Mouse (Mus musculus): ENCODE results near the gene Tex21. TPM values are rescaled to one million over a fixed set of nuclear protein-coding genes. Genes with fewer than 3 reads are reported as not detected.

Gene Tex21
- polyA plus RNA-seq, 1 experiment, result not detected

DNA sequence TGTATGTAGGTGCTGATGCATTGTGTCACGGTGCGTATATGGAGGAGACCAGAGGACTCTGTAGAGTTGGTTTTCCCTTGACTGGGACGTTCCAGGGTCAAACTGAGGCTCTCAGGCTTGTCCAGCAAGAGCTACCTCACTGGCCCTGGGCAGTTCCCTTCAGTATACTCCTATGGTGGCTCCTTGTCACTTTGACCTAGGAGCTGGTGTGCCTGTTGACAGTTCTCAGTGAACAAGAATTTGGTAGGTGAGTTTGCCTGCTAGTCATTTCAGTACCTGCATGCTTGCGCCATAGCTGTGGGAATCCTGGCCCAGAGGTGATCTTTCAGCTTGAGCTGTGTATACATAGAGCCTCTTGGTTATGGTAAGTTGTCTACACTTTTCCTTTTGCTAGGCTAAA, 16.4 kb upstream of the Tex21 start:
- no peak for TF ChIP-seq CTCF (IDR thresholded peaks at IDR 0.05; ENCODE audit: borderline replicate concordance, insufficient read depth, low read length)
- TF ChIP-seq POLR2A (IDR thresholded peaks at IDR 0.05; ENCODE audit: low read depth, low read length), result no peak
- H3K27ac ChIP-seq (ENCODE audit: insufficient read depth, low read length), result no peak overlapping the region
- peaks cover 2% of the 10 kb centered on the region; the same call in 1 of the 2 replicates for H3K4me1 ChIP-seq (ENCODE audit: control insufficient read depth, insufficient read depth, low read length)
- no peak overlapping the region for H3K4me3 ChIP-seq (ENCODE audit: insufficient read depth, low read length)

DNA sequence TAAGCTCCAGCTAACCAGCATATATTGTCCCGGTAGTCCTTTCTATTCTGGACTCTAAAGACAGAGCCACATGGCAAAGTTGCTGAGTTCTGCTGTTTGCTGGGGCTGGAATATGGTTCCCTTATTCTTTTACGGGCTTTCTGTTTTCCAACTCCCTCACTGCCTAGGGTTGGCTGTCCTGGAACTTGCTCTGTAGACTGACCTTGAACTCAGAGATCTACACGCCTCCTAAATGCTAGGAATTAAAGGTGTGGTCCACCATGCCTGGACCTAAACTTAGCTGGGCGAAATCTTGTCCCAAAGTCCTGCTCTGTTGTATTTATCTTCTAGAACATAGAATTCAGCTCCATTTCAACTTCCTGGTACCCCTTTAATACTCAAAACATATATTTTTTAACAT, 15.0 kb upstream of the Tex21 start:
- no peak for TF ChIP-seq CTCF (IDR thresholded peaks at IDR 0.05; ENCODE audit: borderline replicate concordance, insufficient read depth, low read length)
- no peak for TF ChIP-seq POLR2A (IDR thresholded peaks at IDR 0.05; ENCODE audit: low read depth, low read length)
- Histone ChIP-seq H3K27ac (ENCODE audit: insufficient read depth, low read length) (no peak overlapping the region), H3K4me1 (ENCODE audit: control insufficient read depth, insufficient read depth, low read length) (peaks cover 2% of the 10 kb centered on the region)

DNA sequence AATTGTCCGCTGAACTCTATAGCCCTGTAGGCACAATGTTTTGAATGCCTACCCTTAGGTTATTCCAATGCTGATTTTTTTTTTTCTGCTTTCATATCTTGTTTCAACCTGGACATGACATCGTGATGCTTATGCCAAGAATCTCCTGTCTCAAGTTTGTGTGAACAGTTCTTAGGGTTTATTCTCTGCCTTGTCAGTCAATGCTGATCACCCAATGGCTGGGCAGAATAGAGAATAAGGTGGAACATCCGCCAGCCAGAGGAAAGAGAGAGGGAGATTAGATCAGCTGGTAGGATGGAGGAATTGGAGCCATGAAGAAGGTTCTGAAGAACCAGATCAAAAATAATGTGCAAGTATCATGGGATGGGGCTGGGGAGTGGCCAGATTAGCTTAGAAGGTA, 14.1 kb upstream of the Tex21 start:
- Histone ChIP-seq H3K27ac (ENCODE audit: insufficient read depth, low read length) (no peak overlapping the region), H3K4me1 (ENCODE audit: control insufficient read depth, insufficient read depth, low read length) (peaks cover 2% of the 10 kb centered on the region), H3K4me3 (ENCODE audit: insufficient read depth, low read length) (no peak overlapping the region)
- TF ChIP-seq POLR2A (IDR thresholded peaks at IDR 0.05; ENCODE audit: low read depth, low read length) (no peak), CTCF (IDR thresholded peaks at IDR 0.05; ENCODE audit: borderline replicate concordance, insufficient read depth, low read length) (no peak)

More for the DNA sequence above, 15.0 kb upstream of the Tex21 start:
- no peak overlapping the region for H3K4me3 ChIP-seq (ENCODE audit: insufficient read depth, low read length)

DNA sequence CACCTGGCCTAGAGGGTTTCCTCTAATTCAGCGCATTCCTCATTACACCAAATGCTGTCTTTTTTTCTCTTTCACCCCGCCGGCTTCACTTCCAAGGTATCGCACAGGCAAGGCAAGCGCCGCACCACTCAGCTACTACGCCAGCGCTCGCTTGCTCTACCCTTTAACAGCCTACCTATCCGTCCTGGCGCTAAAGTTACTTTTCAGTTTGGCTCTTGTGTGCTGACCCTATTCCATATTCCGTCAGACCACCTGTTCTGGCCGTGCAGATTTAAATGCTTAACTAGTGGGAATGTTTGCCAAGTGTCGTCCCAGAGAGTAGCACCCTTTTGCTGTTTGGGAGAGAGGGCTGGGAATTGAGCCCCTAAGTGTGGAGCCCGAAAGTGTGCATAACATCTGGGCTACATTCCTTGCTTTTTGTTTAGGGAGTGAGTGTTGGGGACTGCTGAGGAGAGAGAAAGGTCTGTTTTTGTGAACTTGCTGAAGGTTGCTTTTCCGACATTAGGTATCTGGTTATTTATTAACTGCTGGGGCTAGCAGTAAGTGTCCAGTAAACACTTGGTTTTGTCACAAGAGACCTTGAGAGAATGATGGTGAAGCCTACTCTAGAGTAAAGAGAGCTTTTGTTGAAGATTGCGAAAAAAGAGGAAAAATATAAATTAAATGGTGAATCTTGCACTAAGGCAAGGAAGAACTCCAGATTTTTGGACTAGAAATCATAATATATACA, 9.7 kb upstream of the Tex21 start:
- peak overlapping the region; percentile 70 for H3K4me3 ChIP-seq (ENCODE audit: insufficient read depth, low read length)
- TF ChIP-seq POLR2A (IDR thresholded peaks at IDR 0.05; ENCODE audit: low read depth, low read length) (no peak), CTCF (IDR thresholded peaks at IDR 0.05; ENCODE audit: borderline replicate concordance, insufficient read depth, low read length) (no peak)
- H3K27ac ChIP-seq (ENCODE audit: insufficient read depth, low read length), result no peak overlapping the region
- no peaks in the 10 kb centered on the region; the same call in 1 of the 2 replicates for H3K4me1 ChIP-seq (ENCODE audit: control insufficient read depth, insufficient read depth, low read length)

DNA sequence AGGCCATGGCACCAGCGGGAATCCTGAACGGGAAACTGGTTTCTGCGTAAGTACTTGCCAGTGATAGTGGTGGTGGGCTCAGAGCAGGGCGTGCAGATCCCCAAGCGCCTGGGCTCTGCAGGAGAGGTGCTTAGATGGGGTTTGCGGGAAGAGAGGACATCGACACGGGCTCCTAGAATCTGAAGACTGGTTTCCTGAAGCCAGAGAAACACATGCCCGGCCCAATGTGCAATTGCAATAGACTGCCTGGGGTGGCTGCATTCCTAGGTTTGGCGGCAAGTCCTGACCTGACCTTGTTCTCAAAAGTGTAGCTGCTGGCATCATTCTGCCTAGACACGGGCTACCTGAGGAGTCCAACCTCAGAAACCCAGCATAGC, 8.9 kb upstream of the Tex21 start:
- Histone ChIP-seq H3K4me1 (ENCODE audit: control insufficient read depth, insufficient read depth, low read length) (no peaks in the 10 kb centered on the region; the same call in 1 of the 2 replicates), H3K27ac (ENCODE audit: insufficient read depth, low read length) (no peak overlapping the region), H3K4me3 (ENCODE audit: insufficient read depth, low read length) (peak overlapping the region; percentile 70)
- TF ChIP-seq CTCF (IDR thresholded peaks at IDR 0.05; ENCODE audit: borderline replicate concordance, insufficient read depth, low read length), result no peak
- TF ChIP-seq POLR2A (IDR thresholded peaks at IDR 0.05; ENCODE audit: low read depth, low read length), result no peak

DNA sequence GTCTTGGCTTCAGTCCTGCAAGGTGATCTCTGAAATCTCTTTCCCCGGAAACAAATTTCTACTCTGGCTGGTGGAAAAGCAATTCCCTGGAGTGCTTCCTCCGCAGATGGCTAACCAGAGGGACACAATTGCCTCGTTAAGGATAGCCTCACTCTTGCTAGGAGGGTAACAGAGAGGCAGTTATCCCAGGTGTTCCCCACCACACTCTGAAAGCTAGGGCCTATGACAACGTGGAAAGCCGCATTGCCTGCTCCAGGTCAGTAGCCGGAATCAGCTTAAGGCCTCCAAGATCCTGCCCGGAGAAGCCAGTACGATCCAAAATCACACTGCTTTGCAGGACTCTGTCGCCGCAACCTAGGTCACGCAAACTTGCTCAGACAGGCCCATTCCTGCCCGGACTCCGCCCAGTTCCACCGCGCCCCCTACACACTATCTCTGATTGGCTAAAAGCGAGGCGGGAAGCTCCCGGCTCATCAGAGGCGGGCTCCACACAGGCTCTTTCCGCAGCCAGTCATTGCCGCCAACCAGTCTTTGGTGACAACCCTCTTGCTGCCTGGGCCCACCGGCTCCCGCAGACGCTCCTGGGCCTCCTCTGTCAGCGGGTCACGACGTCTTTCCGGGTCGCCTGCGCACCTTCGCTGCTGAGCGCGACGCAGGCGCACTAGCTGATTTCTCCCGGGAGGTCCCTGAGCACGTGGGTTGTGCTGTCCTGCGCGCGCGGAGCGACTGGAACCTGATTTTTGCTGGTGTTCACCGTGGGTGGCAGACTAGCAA, 8.4 kb upstream of the Tex21 start, which contains the start of gene Mthfd1:
Mthfd1 (plus strand) TSS at position 574 of the 774 bp plus-strand sequence.
- peak within 1 kb of the TSS; percentile 70 for H3K4me3 ChIP-seq (ENCODE audit: insufficient read depth, low read length)
- TF ChIP-seq POLR2A (IDR thresholded peaks at IDR 0.05; ENCODE audit: low read depth, low read length) (peak; percentile 88), CTCF (IDR thresholded peaks at IDR 0.05; ENCODE audit: borderline replicate concordance, insufficient read depth, low read length) (no peak)
- H3K27ac ChIP-seq (ENCODE audit: insufficient read depth, low read length), result peak within 1 kb of the TSS; percentile 55
- no peaks in the 10 kb centered on the region; the same call in 1 of the 2 replicates for H3K4me1 ChIP-seq (ENCODE audit: control insufficient read depth, insufficient read depth, low read length)

DNA sequence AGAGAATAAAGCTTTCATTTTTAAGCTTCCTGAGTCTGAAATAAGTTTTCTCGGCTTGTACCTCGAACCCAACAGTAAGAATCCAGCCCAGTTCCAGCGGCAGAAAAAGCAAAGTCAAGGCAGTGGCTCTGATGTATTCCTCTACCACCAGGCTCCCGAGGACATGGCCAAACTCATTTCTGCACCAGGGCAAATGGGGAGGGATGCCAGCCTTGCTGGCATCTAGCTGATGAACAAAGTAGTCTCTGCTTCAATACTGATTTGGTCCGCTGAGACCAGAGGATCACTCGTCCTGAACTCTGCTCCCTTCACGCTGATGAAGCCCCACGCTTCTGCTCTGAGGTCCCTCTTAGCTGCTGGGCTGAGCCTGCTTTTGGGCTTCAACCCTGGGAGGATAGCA, 7.4 kb upstream of the Tex21 start:
- Histone ChIP-seq H3K27ac (ENCODE audit: insufficient read depth, low read length) (no peak overlapping the region), H3K4me3 (ENCODE audit: insufficient read depth, low read length) (no peak overlapping the region), H3K4me1 (ENCODE audit: control insufficient read depth, insufficient read depth, low read length) (no peaks in the 10 kb centered on the region; the same call in 1 of the 2 replicates)
- no peak; the same call in 1 of the 2 replicates for TF ChIP-seq POLR2A (IDR thresholded peaks at IDR 0.05; ENCODE audit: low read depth, low read length)
- TF ChIP-seq CTCF (IDR thresholded peaks at IDR 0.05; ENCODE audit: borderline replicate concordance, insufficient read depth, low read length), result no peak

DNA sequence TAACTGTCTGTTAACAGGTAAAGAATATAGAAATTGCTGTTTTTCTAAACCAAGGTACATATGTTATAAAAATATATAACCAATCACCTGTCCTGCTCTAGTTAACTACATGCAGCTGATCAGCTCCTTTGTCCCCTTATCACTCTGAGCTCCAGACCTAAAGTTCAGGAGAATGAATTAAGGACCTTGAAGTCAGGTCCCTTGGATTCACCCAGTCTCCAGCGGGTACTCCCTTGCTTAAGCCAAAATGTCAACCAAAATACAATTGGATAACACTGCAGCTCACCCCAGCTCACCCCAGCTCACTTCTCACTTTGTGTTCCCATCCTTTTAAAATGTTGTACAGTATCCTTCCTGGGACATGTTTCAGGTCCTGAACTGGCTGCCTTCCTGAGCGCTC, 7.0 kb upstream of the Tex21 start:
- Histone ChIP-seq H3K4me1 (ENCODE audit: control insufficient read depth, insufficient read depth, low read length) (no peaks in the 10 kb centered on the region; the same call in 1 of the 2 replicates), H3K27ac (ENCODE audit: insufficient read depth, low read length) (no peak overlapping the region), H3K4me3 (ENCODE audit: insufficient read depth, low read length) (no peak overlapping the region)
- TF ChIP-seq POLR2A (IDR thresholded peaks at IDR 0.05; ENCODE audit: low read depth, low read length) (peak; percentile 12; the same call in 1 of the 2 replicates), CTCF (IDR thresholded peaks at IDR 0.05; ENCODE audit: borderline replicate concordance, insufficient read depth, low read length) (no peak)

DNA sequence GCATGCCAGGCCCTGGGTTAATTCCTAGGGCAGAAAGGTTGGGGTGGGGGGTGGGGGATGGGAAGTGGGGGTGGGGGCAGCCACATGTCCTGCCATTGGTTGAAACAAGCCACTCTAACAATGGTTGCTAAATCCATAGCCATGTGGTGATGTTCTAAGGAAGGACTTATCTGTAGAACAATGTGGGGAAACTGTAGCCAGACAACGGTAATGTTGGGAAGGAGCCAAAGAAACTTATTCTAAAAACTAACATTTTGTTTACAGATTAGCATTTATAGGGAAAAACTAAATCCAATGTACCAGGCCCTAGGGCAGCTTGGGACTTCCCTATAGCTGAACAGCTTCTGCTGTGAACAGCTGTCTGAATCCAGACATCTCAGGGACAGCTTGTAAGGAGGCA, 6.5 kb upstream of the Tex21 start:
- H3K27ac ChIP-seq (ENCODE audit: insufficient read depth, low read length), result no peak overlapping the region
- H3K4me1 ChIP-seq (ENCODE audit: control insufficient read depth, insufficient read depth, low read length), result no peaks in the 10 kb centered on the region; the same call in 1 of the 2 replicates
- TF ChIP-seq CTCF (IDR thresholded peaks at IDR 0.05; ENCODE audit: borderline replicate concordance, insufficient read depth, low read length), result no peak
- H3K4me3 ChIP-seq (ENCODE audit: insufficient read depth, low read length), result no peak overlapping the region

DNA sequence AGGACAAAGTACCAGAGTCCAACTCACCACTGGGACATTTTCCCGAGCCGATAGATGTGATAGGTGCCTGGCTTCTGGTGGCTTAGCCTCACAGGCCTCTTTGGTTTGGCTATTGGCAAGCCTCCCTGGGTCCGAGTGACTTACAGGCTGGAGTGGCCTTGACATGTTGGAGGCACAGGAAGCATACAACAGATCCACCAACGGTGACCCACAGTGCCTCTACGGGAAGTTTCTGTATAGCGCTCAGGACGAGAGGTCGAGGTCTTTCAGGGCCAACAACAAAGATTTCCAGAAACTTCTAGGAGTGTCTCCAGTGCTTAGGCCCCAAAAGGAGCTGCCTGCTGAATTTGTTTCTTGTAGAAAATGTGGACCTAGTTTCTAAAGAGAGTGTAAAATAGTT, 1.6 kb downstream of the Tex21 start:
- TF ChIP-seq POLR2A (IDR thresholded peaks at IDR 0.05; ENCODE audit: low read depth, low read length) (no peak), CTCF (IDR thresholded peaks at IDR 0.05; ENCODE audit: borderline replicate concordance, insufficient read depth, low read length) (no peak)
- no peaks in the 10 kb centered on the region for H3K4me1 ChIP-seq (ENCODE audit: control insufficient read depth, insufficient read depth, low read length)
- H3K4me3 ChIP-seq (ENCODE audit: insufficient read depth, low read length), result no peak overlapping the region

More for the DNA sequence above, 1.6 kb downstream of the Tex21 start:
- no peak overlapping the region for H3K27ac ChIP-seq (ENCODE audit: insufficient read depth, low read length)
